Mouse (Mus musculus) cerebellum, adult 18-20 months (tissue): Measurements from ENCODE around the gene Abi3bp.

Source experiments
- DNase-seq, 2 experiments: peaks; one replicate each; pipeline ENCODE4 v3.0.0; 2021

The Abi3bp gene

DNA sequence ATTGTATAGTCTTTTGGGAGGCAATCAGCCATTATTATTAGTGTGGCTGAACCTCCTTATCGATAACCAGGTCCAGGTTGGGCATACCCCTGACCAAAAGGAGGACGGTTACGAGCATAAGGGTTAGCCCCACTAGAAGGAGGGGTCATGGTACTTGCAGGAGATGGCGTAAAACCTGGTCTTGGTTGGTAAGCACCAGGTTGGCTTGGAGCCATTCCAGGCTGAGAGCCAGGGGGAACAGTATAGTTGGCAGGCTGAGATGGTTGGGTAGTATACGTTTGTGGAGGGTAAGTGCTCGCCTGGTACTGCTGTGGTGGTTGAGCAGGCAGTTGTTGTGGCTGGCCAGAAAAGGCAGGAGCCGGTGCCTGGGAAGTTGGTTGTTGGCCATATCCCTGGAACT lies 213.0 kb downstream of the Abi3bp start:
- DNase-seq = peak; percentile 7 to 12

- no peak for DNase-seq
These were observed 218.8 kb downstream of the Abi3bp start for GRCm38 (mm10) chr16:56696448-56696847.

DNA sequence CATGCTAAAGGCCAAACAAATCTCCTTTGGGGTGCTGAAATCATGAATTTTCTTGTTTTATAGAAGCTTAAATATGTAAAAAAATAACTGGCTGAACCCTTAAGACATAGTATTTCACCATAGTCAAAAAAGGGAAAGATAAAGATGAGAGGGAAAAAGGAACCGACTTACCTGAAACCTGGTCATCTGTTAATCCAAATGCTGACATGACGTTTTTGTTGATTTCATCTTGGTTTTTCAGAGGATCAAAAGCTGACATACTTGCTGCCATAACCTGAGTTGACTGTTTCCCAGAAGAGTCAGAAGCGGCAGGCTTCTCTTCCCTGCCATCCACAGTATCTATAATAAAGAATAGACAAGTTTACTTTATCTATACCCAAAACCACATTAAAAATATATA lies 223.2 kb downstream of the Abi3bp start:
- no peak for DNase-seq

- DNase-seq = no peak
These were observed 228.1 kb downstream of the Abi3bp start for GRCm38 (mm10) chr16:56705731-56706130.

DNA sequence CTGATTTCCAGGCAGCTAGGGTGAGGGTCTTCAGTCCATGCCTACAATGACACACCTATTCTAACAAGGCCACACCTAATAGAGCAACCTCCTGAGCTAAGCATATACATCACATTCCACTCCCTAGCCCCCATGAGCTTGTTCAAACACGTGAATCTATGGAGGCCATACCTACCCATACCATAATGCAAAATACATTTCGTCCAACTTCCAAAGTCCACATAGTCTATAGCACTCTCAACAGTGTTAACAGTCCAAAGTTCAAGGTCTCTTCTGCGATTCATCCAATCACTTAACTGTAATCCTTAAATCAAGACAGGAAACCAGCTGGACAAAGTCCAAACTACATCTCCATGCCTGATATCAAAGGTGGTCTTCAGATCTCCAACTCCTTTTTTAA lies 232.4 kb downstream of the Abi3bp start:
- DNase-seq = no peak

- no peak for DNase-seq
These were observed 237.9 kb downstream of the Abi3bp start for GRCm38 (mm10) chr16:56715608-56716007.

DNA sequence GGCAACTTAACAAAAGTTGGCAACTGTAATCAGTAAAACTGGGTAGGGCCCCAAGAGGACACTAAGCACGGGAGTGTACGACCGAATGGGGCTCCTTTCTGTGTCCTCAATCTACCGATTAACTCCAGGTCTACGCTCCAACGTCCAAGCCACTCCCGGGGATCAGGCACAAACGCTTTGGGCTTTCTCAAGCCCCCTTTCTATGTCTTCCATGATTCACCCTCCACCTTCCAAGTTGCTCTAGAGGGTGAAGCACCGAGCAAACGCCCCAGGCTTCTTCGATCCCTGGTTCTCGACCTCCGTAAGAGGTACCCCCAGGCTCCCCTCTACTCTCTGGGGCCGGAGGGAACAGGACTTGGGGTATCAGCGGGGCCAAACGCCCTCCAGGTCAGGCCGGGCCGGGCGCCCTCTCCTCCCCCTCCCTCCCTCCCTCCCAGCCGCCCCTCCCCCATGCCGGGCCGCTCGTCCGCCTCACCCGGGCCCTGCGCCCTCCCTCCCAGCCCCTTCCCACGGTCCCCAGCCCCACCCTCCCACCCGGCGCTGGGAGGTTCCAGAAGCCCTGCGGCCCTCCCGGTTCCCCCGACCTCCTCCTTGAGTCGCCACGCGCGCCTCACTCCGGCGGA lies 239.0 kb downstream of the Abi3bp start:
- DNase-seq = peak in 1 of 2 experiments; percentile 28

- peak; percentile 99 for DNase-seq
These were observed 239.8 kb downstream of the Abi3bp start, which contains the start of gene Tfg for GRCm38 (mm10) chr16:56717224-56718200. Tfg (minus strand) TSS chr16:56717450.

- DNase-seq = no peak
These were observed 241.4 kb downstream of the Abi3bp start for GRCm38 (mm10) chr16:56719031-56719430.

DNA sequence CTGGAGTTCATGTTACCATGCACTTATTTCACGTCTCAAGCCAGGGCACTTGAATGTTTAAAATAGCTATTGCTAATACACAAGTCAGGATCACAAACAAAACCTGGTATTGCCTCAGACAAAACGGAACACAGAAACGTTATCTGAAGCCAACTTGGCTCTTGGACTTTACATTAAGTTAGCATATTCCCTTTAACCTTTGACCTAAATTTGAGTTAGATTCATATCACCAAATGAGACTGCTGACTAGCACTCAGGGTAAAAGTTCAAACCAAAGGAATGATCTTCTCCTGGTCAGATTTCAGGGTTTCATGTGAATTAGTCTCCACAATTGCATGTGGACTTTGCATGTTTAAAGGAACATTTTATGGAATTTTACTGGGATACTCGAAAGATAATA lies 244.7 kb downstream of the Abi3bp start:
- no peak for DNase-seq

GRCm38 (mm10) chr16:56724927-56725326 lies 247.2 kb downstream of the Abi3bp start:
- no peak for DNase-seq

DNA sequence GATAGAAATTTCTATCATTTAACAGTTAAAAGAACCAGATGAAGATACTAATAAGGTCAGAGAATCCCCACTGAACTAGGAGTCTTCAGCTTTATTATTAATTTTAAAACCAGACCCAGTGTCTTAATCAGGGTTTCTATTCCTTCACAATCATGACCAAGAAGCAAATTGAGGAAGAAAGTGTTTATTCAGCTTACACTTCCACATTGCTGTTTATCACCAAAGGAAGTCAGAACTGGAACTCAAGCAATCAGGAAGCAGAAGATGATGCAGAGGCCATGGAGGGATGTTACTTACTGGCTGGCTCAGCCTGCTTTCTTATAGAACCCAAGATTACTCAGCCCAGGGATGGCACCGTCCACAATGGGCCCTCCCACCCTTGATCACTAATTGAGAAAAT lies 251.4 kb downstream of the Abi3bp start:
- DNase-seq = no peak
